Mouse (Mus musculus) neural tube, embryonic 15.5 days (tissue): Measurements from ENCODE around the gene Cisd1. TPM values are rescaled to one million over a fixed set of nuclear protein-coding genes. Genes with fewer than 3 reads are reported as not detected.
A peak's percentile ranks its signal among the peaks of the same experiment; 100 is the strongest.

Source experiments
- ATAC-seq: fragments of 200-750 bp; cut with Nextera tagmentation; 2 replicates; pipeline ENCODE4 v1.8.0; 2017; ENCODE audit warnings: mild to moderate bottlenecking, moderate TSS enrichment, moderate library complexity; ENCODE audit not compliant: low FRiP score
- H3K27ac ChIP-seq: fragments of 300-500 bp; sonication (generic); replicated peaks from 2 replicates; pipeline ENCODE4 v1.5.1; 2015; ENCODE audit warnings: mild to moderate bottlenecking, inconsistent platforms
- H3K27me3 ChIP-seq: fragments of 300-500 bp; sonication (generic); replicated peaks from 2 replicates; pipeline ENCODE4 v1.6.1; 2015; ENCODE audit warnings: inconsistent platforms
- H3K36me3 ChIP-seq: fragments of 300-500 bp; sonication (generic); 2 replicates; pipeline ENCODE4 v1.6.1; 2015; ENCODE audit warnings: inconsistent platforms
- H3K4me1 ChIP-seq: fragments of 300-500 bp; sonication (generic); 2 replicates; pipeline ENCODE4 v1.6.1; 2015; ENCODE audit warnings: inconsistent platforms
- H3K4me2 ChIP-seq: fragments of 300-500 bp; sonication (generic); 2 replicates; pipeline ENCODE4 v1.6.1; 2015; ENCODE audit warnings: inconsistent platforms, mild to moderate bottlenecking, moderate library complexity
- H3K4me3 ChIP-seq: fragments of 300-500 bp; sonication (generic); replicated peaks from 2 replicates; pipeline ENCODE4 v1.5.1; 2015; ENCODE audit warnings: mild to moderate bottlenecking, inconsistent platforms
- H3K9ac ChIP-seq: fragments of 300-500 bp; sonication (generic); replicated peaks from 2 replicates; pipeline ENCODE4 v1.6.1; 2015; ENCODE audit warnings: mild to moderate bottlenecking, inconsistent platforms
- H3K9me3 ChIP-seq: fragments of 300-500 bp; sonication (generic); replicated peaks from 2 replicates; pipeline ENCODE4 v1.6.1; 2016; ENCODE audit warnings: inconsistent platforms
- WGBS: fragments of 180-500 bp; shearing (Covaris S2); methylation state at CpG from one replicate; pipeline ENCODE4 v1.1.7; 2015; ENCODE audit warnings: mixed read lengths; 5-methylcytosine and 5-hydroxymethylcytosine counted together
- polyA plus RNA-seq: library from polyadenylated mRNA; unstranded; fragments of >200 nt; fragmentation: Nextera tagmentation; extraction: Ambion mirVana; gene quantifications from 2 replicates; pipeline ENCODE4 v1.2.1, GENCODE M21; 2015

The Cisd1 gene
- polyA plus RNA-seq, 1 experiment from 2014 or later = 340 TPM

GRCm38 (mm10) chr10:71369466-71369865 lies 24.7 kb upstream of the Cisd1 start:
- no peak for ATAC-seq
- Histone ChIP-seq H3K4me3 (no peak overlapping the region), H3K9me3 (no peaks in the 10 kb centered on the region), H3K27ac (no peak overlapping the region), H3K9ac (no peak overlapping the region), H3K27me3 (no peaks in the 10 kb centered on the region), H3K4me2 (no peak overlapping the region), H3K4me1 (no peaks in the 10 kb centered on the region), H3K36me3 (peaks cover 35% of the 10 kb centered on the region)
- 91% methylated on average over 3 of the region's 3 CpGs for WGBS

- no peak overlapping the region for H3K4me2 ChIP-seq
- H3K4me3 ChIP-seq = no peak overlapping the region
- H3K9me3 ChIP-seq = no peaks in the 10 kb centered on the region
- ATAC-seq = no peak
- no peak overlapping the region for H3K9ac ChIP-seq
- H3K27me3 ChIP-seq = no peaks in the 10 kb centered on the region
- H3K27ac ChIP-seq = no peak overlapping the region
- 90% methylated on average over 16 of the region's 16 CpGs for WGBS
- H3K4me1 ChIP-seq = no peaks in the 10 kb centered on the region
- H3K36me3 ChIP-seq = peaks cover 28% of the 10 kb centered on the region
These were observed 23.6 kb upstream of the Cisd1 start for GRCm38 (mm10) chr10:71368128-71368940.

- no peak for ATAC-seq
- Histone ChIP-seq H3K36me3 (peaks cover 19% of the 10 kb centered on the region), H3K27me3 (no peaks in the 10 kb centered on the region), H3K9me3 (no peaks in the 10 kb centered on the region), H3K4me2 (no peak overlapping the region), H3K27ac (no peak overlapping the region), H3K4me1 (peaks cover 8% of the 10 kb centered on the region), H3K4me3 (no peak overlapping the region), H3K9ac (no peak overlapping the region)
- WGBS = 94% methylated on average over 10 of the region's 10 CpGs
These were observed 19.1 kb upstream of the Cisd1 start for GRCm38 (mm10) chr10:71363858-71364257.

GRCm38 (mm10) chr10:71363440-71363839 lies 18.7 kb upstream of the Cisd1 start:
- Histone ChIP-seq H3K9ac (no peak overlapping the region), H3K27me3 (no peaks in the 10 kb centered on the region), H3K36me3 (peaks cover 17% of the 10 kb centered on the region), H3K4me3 (no peak overlapping the region), H3K4me1 (peaks cover 8% of the 10 kb centered on the region), H3K9me3 (no peaks in the 10 kb centered on the region), H3K27ac (no peak overlapping the region), H3K4me2 (no peak overlapping the region)
- WGBS = 88% methylated on average over 8 of the region's 8 CpGs
- ATAC-seq = no peak

GRCm38 (mm10) chr10:71361836-71362562 lies 17.2 kb upstream of the Cisd1 start:
- Histone ChIP-seq H3K27ac (no peak overlapping the region), H3K36me3 (peaks cover 12% of the 10 kb centered on the region), H3K4me1 (peaks cover 8% of the 10 kb centered on the region), H3K4me2 (peak overlapping the region; percentile 39), H3K4me3 (no peak overlapping the region), H3K27me3 (no peaks in the 10 kb centered on the region), H3K9me3 (no peaks in the 10 kb centered on the region), H3K9ac (0 out of 2 replicates have a peak overlapping the region, but pooled peaks have one; percentile 1)
- 29% methylated on average over 18 of the region's 18 CpGs for WGBS
- no peak for ATAC-seq

GRCm38 (mm10) chr10:71361044-71361443 lies 16.3 kb upstream of the Cisd1 start:
- H3K9me3 ChIP-seq = no peaks in the 10 kb centered on the region
- H3K27ac ChIP-seq = no peak overlapping the region
- 73% methylated on average over 7 of the region's 7 CpGs for WGBS
- no peaks in the 10 kb centered on the region for H3K27me3 ChIP-seq
- peaks cover 8% of the 10 kb centered on the region for H3K4me1 ChIP-seq
- no peak for ATAC-seq
- peaks cover 10% of the 10 kb centered on the region for H3K36me3 ChIP-seq
- no peak overlapping the region for H3K9ac ChIP-seq
- no peak overlapping the region for H3K4me2 ChIP-seq
- H3K4me3 ChIP-seq = no peak overlapping the region

- no peak overlapping the region for H3K4me2 ChIP-seq
- H3K9me3 ChIP-seq = no peaks in the 10 kb centered on the region
- no peak overlapping the region for H3K9ac ChIP-seq
- H3K27me3 ChIP-seq = no peaks in the 10 kb centered on the region
- WGBS = 84% methylated on average over 12 of the region's 12 CpGs
- no peak overlapping the region for H3K27ac ChIP-seq
- H3K4me1 ChIP-seq = peaks cover 6% of the 10 kb centered on the region
- no peaks in the 10 kb centered on the region for H3K36me3 ChIP-seq
- ATAC-seq = no peak
- no peak overlapping the region for H3K4me3 ChIP-seq
These were observed 10.2 kb upstream of the Cisd1 start for GRCm38 (mm10) chr10:71354947-71355346.

GRCm38 (mm10) chr10:71353850-71354249 lies 9.1 kb upstream of the Cisd1 start:
- 78% methylated on average over 9 of the region's 9 CpGs for WGBS
- no peak for ATAC-seq
- peaks cover 17% of the 10 kb centered on the region for H3K4me1 ChIP-seq

GRCm38 (mm10) chr10:71351301-71351700 lies 6.5 kb upstream of the Cisd1 start:
- no peak overlapping the region for H3K4me2 ChIP-seq
- no peak for ATAC-seq

More at GRCm38 (mm10) chr10:71353850-71354249, 9.1 kb upstream of the Cisd1 start:
- Histone ChIP-seq H3K4me2 (no peak overlapping the region), H3K36me3 (no peaks in the 10 kb centered on the region), H3K9ac (no peak overlapping the region), H3K27me3 (no peaks in the 10 kb centered on the region), H3K4me3 (no peak overlapping the region), H3K27ac (no peak overlapping the region), H3K9me3 (no peaks in the 10 kb centered on the region)

GRCm38 (mm10) chr10:71349290-71349689 lies 4.5 kb upstream of the Cisd1 start:
- peak overlapping the region; percentile 94 for H3K4me2 ChIP-seq
- peak overlapping the region; percentile 67; the same call in 1 of the 2 replicates for H3K4me3 ChIP-seq
- H3K27ac ChIP-seq = no peak overlapping the region
- no peaks in the 10 kb centered on the region for H3K36me3 ChIP-seq
- no peaks in the 10 kb centered on the region for H3K27me3 ChIP-seq
- no peak for ATAC-seq
- 90% methylated on average over 1 of the region's 1 CpGs for WGBS
- H3K9ac ChIP-seq = no peak overlapping the region
- peaks cover 36% of the 10 kb centered on the region for H3K4me1 ChIP-seq
- H3K9me3 ChIP-seq = no peaks in the 10 kb centered on the region

More at GRCm38 (mm10) chr10:71351301-71351700, 6.5 kb upstream of the Cisd1 start:
- no peaks in the 10 kb centered on the region for H3K36me3 ChIP-seq
- H3K9ac ChIP-seq = no peak overlapping the region
- peaks cover 28% of the 10 kb centered on the region for H3K4me1 ChIP-seq
- H3K27ac ChIP-seq = no peak overlapping the region
- H3K9me3 ChIP-seq = no peaks in the 10 kb centered on the region
- 86% methylated on average over 7 of the region's 7 CpGs for WGBS
- H3K4me3 ChIP-seq = no peak overlapping the region
- no peaks in the 10 kb centered on the region for H3K27me3 ChIP-seq

GRCm38 (mm10) chr10:71348637-71349280 lies 4.0 kb upstream of the Cisd1 start:
- Histone ChIP-seq H3K4me2 (peak overlapping the region; percentile 94), H3K36me3 (no peaks in the 10 kb centered on the region), H3K27ac (peak overlapping the region; percentile 91; the same call in 1 of the 2 replicates), H3K9ac (peak overlapping the region; percentile 69), H3K9me3 (no peaks in the 10 kb centered on the region), H3K27me3 (no peaks in the 10 kb centered on the region), H3K4me3 (peak overlapping the region; percentile 67), H3K4me1 (peaks cover 40% of the 10 kb centered on the region)
- no peak for ATAC-seq
- 14% methylated on average over 16 of the region's 16 CpGs for WGBS
